Mouse (Mus musculus) heart, embryonic 10.5 days (tissue): ENCODE results near the gene Gm20708. TPM values are rescaled to one million over a fixed set of nuclear protein-coding genes. Genes with fewer than 3 reads are reported as not detected.

Experiments
- DNase-seq: peaks from one replicate; pipeline ENCODE4 v3.0.0-alpha.2; 2017; ENCODE audit warnings: low spot score
- H3K27ac ChIP-seq: fragments of 300-500 bp; sonication (generic); 2 replicates; pipeline ENCODE4 v1.5.1; 2016; ENCODE audit warnings: mild to moderate bottlenecking
- H3K27me3 ChIP-seq: fragments of 300-500 bp; sonication (generic); 2 replicates; pipeline ENCODE4 v1.6.1; 2016; ENCODE audit warnings: mild to moderate bottlenecking; ENCODE audit not compliant: poor library complexity, insufficient read depth, severe bottlenecking
- H3K36me3 ChIP-seq: fragments of 300-500 bp; sonication (generic); 2 replicates; pipeline ENCODE4 v1.6.1; 2016; ENCODE audit warnings: mild to moderate bottlenecking, moderate library complexity
- H3K4me1 ChIP-seq: fragments of 300-500 bp; sonication (generic); 2 replicates; pipeline ENCODE4 v1.6.1; 2016; ENCODE audit warnings: mild to moderate bottlenecking
- H3K4me3 ChIP-seq: fragments of 300-500 bp; sonication (generic); 2 replicates; pipeline ENCODE4 v1.5.1; 2016; ENCODE audit warnings: mild to moderate bottlenecking, moderate library complexity
- H3K9me3 ChIP-seq: fragments of 300-500 bp; sonication (generic); 2 replicates; pipeline ENCODE4 v1.6.1; 2016; ENCODE audit warnings: mild to moderate bottlenecking, moderate library complexity
- WGBS: fragments of 180-500 bp; shearing (Covaris S2); methylation state at CpG from one replicate; pipeline ENCODE4 v1.1.7; 2016; 5-methylcytosine and 5-hydroxymethylcytosine counted together
- polyA plus RNA-seq: library from polyadenylated mRNA; unstranded; fragments of >200 nt; fragmentation: Nextera tagmentation; extraction: Ambion mirVana; gene quantifications from 2 replicates; pipeline ENCODE4 v1.2.1, GENCODE M21; 2016

Gm20708 gene
- polyA plus RNA-seq, 1 experiment from 2014 or later = 1.1 TPM

DNA sequence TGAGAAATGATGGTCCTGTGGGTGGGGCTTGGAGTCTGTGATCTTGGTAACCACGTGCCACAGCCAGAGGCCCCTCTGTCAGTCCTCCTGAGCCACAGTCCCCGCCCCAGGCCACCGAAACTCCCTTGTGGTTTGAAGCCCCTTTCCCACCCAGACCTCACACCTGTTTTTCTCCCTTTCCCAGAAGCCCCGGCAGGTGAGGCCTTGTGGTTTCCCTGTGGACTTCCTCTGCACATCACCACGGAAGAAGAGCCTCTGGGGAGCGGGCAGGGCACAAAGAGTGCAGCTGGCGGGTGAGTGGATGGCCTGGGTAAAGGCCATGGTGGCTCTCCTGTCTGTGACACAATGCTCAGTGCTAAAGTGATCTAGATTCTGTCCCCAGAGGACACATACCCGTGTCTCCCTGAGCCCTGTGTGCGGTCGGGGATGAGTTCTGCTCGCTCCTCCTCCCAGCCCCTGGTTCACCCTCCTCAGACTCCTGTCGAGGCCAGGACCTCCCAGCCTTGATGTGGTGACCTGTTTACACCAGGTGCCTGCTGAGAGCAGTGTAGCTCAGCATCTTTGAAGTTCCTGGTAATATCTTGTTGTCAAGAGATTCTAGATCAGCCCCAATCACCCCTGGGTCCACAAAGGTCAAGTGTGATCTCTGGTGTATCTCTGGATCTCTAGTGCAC is 62.6 kb downstream of the Gm20708 start:
- Histone ChIP-seq H3K27ac (no peak overlapping the region), H3K36me3 (0 out of 2 replicates have a peak, but pooled peaks cover 3% of the 10 kb centered on the region), H3K4me3 (peak overlapping the region; percentile 78; the same call in 1 of the 2 replicates), H3K9me3 (no peaks in the 10 kb centered on the region), H3K27me3 (peaks cover 33% of the 10 kb centered on the region; the same call in 1 of the 2 replicates), H3K4me1 (peaks cover 55% of the 10 kb centered on the region)
- 65% methylated on average over 12 of the region's 12 CpGs for WGBS
- no peak for DNase-seq

DNA sequence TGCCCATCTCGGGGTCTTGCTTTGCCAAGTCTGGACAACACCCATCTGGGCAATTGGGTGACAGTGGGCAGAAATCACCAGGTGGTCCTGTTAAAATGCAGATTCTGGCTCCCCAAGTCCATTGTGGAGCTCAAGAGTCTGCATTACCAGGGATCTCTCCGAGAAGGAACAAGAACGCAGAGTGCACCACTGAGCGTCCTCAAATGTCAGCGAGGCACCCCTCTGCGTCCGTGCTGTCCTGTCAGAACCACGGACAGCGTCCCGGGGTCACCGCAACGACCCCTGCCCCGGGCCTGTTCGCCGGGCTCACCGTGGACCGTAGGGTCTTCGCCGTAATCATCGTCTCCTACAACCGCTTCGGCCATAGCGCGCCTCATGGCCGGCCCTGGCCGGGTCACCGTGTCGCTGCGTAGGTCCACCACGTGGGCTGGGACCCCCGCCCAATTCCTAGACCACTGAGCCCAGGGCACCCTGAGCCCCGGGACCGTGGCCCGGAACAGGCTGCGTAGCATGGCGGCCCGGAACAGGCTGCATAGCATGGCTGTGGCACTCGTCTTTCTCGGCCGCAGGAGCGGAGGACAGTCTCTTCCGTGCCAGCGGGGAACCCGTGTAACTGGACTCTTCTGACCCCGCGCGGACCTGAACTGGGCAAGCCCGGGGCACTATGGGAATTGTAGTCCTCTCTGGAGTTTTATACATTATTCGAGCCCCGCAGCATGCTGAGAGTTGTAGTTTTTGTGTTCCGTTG is 63.6 kb downstream of the Gm20708 start, which contains the start of gene Tha1:
TSS of gene Tha1 (minus strand) at position 621 of the 748 bp plus-strand sequence.
- peak; percentile 88 for DNase-seq
- peaks cover 65% of the 10 kb centered on the region for H3K4me1 ChIP-seq
- peak within 1 kb of the TSS; percentile 86 for H3K27ac ChIP-seq
- 2% methylated on average over 51 of the region's 51 CpGs for WGBS
- 0 out of 2 replicates have a peak, but pooled peaks cover 3% of the 10 kb centered on the region for H3K36me3 ChIP-seq
- no peaks in the 10 kb centered on the region for H3K9me3 ChIP-seq
- peak within 1 kb of the TSS; percentile 78 for H3K4me3 ChIP-seq
- H3K27me3 ChIP-seq = peaks cover 31% of the 10 kb centered on the region; the same call in 1 of the 2 replicates

DNA sequence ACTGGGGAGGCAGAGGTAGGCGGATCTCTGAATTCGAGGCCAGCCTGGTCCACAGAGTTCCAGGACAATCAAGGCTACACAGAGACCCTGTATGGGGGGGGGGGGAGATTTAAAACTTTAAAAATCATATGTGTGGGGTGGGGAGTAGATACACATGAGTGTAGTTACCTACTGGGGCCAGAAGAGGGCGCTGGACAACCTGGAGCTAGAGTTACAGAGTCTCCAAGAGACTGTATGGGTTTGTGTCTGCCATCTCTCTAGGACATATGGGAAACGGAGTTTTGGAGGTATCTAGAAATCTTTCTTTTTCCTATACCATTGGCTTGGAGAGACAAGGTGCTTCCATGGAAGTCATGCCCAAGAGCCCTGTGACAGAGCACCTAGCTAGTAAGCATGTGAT is 65.0 kb downstream of the Gm20708 start:
- Histone ChIP-seq H3K4me3 (no peak overlapping the region), H3K27me3 (peaks cover 17% of the 10 kb centered on the region; the same call in 1 of the 2 replicates), H3K36me3 (no peaks in the 10 kb centered on the region), H3K4me1 (peaks cover 78% of the 10 kb centered on the region), H3K9me3 (no peaks in the 10 kb centered on the region), H3K27ac (no peak overlapping the region; the same call in 1 of the 2 replicates)
- DNase-seq = no peak
- WGBS = 58% methylated on average over 4 of the region's 4 CpGs

DNA sequence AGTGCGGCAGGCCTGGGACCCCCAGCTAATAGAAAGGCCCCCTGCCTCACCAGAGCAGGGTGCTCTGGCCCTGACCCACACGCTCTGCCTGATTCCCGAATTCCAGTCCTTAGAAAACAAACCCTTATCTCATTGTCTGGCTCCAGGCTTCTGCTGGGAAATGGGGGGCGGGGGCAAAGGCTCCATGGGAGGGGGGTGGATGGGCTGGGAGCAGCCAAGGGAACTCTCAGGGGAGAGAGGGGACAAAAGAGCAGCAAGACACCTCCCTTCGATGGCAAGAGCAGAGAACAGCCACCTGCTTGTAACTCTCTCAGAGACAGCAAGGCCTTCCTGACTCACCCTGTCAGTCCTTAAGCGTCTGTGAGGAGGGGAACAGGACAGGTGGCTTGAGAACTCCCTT is 66.2 kb downstream of the Gm20708 start:
- H3K4me3 ChIP-seq = peak overlapping the region; percentile 20
- DNase-seq = no peak
- H3K27me3 ChIP-seq = peaks cover 14% of the 10 kb centered on the region; the same call in 1 of the 2 replicates
- no peaks in the 10 kb centered on the region for H3K9me3 ChIP-seq
- H3K4me1 ChIP-seq = peaks cover 80% of the 10 kb centered on the region
- peak overlapping the region; percentile 84 for H3K27ac ChIP-seq
- H3K36me3 ChIP-seq = no peaks in the 10 kb centered on the region
- 7% methylated on average over 6 of the region's 6 CpGs for WGBS

DNA sequence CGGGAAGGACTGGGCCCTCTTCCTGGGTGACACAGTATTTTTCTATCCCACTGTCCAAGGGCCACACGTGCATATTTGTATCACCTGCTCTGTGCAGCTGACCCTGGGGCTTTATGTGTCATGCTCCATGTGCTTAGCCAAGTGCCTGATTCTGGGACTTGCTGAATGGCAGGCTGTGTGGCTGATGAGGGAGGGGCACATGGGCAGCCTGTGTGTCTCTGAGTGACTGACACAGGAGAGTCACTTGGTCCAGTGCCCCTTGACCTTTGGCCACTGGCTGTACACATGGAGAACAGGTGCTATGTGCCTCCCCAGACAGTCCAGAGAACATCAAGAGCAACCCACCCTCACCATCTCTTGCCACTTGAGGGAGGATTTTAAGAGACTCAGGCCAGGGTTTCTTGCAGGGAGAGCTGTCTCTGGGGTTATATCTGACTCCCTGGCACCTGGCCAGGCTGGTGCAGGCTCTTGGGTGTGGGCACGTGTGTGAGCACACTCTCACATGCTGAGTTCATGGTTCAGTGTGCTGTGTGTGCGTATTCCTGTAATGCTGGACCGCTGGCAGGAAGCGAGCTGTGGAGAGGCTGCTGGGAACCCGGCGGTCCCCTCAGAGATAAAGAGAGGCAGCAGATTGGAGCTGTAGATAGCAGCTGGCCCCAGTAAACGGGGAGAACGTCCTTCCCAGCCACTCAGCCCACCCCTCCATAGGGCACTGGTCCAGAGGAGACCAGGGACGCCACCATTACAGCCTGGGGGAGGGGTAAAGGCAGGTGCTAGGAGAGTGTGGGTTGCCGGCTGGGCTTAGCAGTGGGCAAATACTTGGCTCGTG is 68.7 kb downstream of the Gm20708 start:
- peak overlapping the region; percentile 31 for H3K4me3 ChIP-seq
- no peaks in the 10 kb centered on the region for H3K9me3 ChIP-seq
- H3K27ac ChIP-seq = peak overlapping the region; percentile 76
- 15% methylated on average over 13 of the region's 13 CpGs for WGBS
- no peaks in the 10 kb centered on the region for H3K36me3 ChIP-seq
- no peaks in the 10 kb centered on the region for H3K27me3 ChIP-seq
- no peak for DNase-seq
- peaks cover 77% of the 10 kb centered on the region for H3K4me1 ChIP-seq

DNA sequence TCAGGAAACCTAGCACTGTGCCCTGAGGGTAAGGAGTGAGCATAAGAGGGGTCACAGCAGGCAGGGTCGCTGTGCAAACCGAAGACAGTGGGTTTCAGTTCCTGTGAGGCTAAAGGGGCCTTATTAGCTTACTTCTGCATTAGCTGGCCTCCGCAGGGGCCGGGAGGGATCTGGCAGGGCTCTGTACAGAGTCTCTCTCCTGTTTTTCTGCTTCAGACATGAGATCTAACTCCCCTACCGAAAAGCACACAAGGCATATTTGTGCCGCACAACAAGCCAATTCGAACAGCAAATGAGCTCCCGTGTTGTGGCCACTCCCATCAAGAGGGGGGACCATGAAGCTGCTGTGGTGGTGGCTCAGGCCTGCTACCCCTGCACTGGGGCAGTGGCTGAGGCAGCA is 69.4 kb downstream of the Gm20708 start:
- H3K27me3 ChIP-seq = 0 out of 2 replicates have a peak, but pooled peaks cover 2% of the 10 kb centered on the region
- H3K4me3 ChIP-seq = peak overlapping the region; percentile 31; the same call in 1 of the 2 replicates
- H3K27ac ChIP-seq = peak overlapping the region; percentile 76
- no peaks in the 10 kb centered on the region for H3K9me3 ChIP-seq
- DNase-seq = no peak
- no peaks in the 10 kb centered on the region for H3K36me3 ChIP-seq
- 43% methylated on average over 8 of the region's 8 CpGs for WGBS
- H3K4me1 ChIP-seq = peaks cover 72% of the 10 kb centered on the region

DNA sequence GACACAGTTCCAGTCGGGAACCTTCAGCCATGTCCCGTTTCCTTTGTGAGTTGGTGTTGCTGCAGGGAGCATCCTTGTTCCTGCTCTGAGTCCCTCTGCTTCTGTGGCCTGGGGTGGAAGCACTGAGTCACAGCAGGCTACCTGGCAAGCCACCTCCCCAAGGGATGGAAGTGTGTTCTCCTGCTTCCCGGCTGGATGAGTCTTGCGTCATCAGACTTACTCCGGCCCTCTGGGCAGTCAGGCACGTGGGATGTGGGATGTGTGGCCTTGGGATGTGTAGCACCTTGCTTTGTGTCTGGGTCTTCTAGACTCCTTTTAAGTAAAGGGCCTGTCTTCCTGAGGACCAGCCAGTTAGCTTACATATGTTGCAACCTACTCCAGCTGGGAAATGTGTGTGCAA is 70.2 kb downstream of the Gm20708 start:
- Histone ChIP-seq H3K27ac (0 out of 2 replicates have a peak overlapping the region, but pooled peaks have one; percentile 13), H3K9me3 (no peaks in the 10 kb centered on the region), H3K4me1 (peaks cover 69% of the 10 kb centered on the region), H3K36me3 (no peaks in the 10 kb centered on the region), H3K27me3 (0 out of 2 replicates have a peak, but pooled peaks cover 4% of the 10 kb centered on the region), H3K4me3 (no peak overlapping the region)
- no peak for DNase-seq
- 71% methylated on average over 6 of the region's 6 CpGs for WGBS

DNA sequence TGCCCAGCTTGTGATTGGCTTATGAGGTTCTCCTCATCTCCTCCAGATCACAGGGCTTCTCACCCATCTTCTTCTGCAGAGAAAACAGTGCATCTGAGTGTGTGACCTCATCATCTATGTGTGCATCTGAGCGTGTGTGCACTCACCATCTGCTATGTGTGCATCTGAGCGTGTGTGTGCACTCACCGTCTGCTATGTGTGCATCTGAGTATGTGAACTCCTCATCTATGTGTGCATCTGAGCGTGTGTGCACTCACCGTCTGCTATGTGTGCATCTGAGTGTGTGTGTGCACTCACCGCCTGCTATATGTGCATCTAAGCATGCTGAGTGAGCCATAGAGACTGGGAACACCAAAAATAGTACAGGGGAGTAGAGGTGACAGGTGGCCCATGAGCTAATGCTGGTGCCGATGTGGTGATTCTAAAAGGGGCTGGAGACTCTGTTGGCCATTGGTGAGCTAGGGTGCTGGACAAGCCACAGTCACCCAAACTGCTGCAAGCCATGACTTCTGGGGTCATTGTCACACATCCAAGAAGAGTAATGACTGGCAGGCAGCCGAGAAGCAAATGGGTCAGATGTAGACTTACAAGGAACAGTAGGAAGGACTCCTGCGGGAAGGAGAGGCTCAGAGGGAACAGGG is 71.0 kb downstream of the Gm20708 start:
- no peak for DNase-seq
- Histone ChIP-seq H3K36me3 (no peaks in the 10 kb centered on the region), H3K9me3 (no peaks in the 10 kb centered on the region), H3K27ac (0 out of 2 replicates have a peak overlapping the region, but pooled peaks have one; percentile 74), H3K4me1 (peaks cover 61% of the 10 kb centered on the region), H3K4me3 (no peak overlapping the region), H3K27me3 (0 out of 2 replicates have a peak, but pooled peaks cover 4% of the 10 kb centered on the region)
- 80% methylated on average over 9 of the region's 9 CpGs for WGBS

DNA sequence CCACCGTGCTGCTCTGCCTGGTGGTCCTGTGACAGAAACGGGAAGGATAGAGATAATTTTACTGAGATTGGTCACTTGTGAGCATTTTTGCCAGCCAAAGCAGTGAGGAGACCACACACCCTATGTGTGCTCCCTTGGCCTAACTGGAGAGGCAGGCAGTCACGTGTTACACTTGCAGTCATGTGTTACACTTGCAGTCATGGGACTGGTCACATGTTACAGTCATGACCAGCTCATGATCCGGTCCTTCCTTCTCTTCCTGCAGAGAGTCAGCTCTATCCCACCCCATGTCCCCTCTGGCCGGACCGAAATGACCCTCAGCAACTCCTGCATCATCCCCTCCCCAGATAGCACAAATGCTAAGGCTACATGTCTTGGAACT is 71.5 kb downstream of the Gm20708 start:
- Histone ChIP-seq H3K9me3 (no peaks in the 10 kb centered on the region), H3K4me3 (no peak overlapping the region), H3K27ac (peak overlapping the region; percentile 74; the same call in 1 of the 2 replicates), H3K27me3 (peaks cover 6% of the 10 kb centered on the region; the same call in 1 of the 2 replicates), H3K36me3 (no peaks in the 10 kb centered on the region), H3K4me1 (peaks cover 60% of the 10 kb centered on the region)
- 65% methylated on average over 6 of the region's 6 CpGs for WGBS
- DNase-seq = no peak

DNA sequence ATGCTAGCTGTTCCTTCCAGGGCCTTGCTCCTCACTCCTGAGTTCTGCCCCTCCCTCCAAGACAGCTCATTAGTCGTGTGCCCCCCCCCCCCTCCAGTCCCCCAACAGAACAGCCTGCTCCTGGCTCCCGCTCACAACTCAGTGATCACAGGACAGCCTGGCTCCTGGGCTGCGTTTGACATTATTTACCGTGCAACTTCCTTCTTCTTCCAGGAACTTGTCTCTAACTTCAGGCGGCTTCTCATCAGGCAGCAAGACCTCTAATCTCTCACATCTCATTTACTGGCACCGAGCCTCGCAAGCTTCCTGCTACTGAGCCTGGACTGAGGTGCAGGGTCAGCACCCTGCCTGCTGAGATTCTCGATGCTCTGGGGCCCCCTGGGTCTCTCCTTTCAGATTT is 72.3 kb downstream of the Gm20708 start:
- H3K4me1 ChIP-seq = peaks cover 60% of the 10 kb centered on the region
- H3K27ac ChIP-seq = peak overlapping the region; percentile 74
- H3K9me3 ChIP-seq = no peaks in the 10 kb centered on the region
- peaks cover 15% of the 10 kb centered on the region for H3K27me3 ChIP-seq
- H3K4me3 ChIP-seq = no peak overlapping the region
- DNase-seq = no peak
- no peaks in the 10 kb centered on the region for H3K36me3 ChIP-seq
- WGBS = 13% methylated on average over 8 of the region's 8 CpGs

DNA sequence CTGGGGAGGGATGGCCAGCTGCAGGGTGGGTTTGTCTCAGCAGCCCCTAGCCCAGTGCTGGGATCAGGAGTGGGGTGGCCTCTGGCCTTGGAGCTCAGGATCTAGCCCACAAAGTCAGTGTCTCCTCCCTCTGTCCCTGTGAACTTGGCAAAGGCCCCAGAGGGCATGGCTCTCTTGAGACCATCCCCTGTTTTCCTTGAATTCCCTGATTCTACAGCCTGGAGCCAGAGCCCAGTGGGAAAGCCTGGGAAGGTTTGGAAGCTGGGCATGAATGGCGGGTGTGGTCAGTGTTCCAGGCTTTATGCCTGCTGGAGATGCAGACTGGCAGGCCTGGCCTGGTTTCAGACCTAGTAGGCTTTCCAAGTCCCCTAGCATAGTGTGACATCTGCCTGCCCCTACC is 72.7 kb downstream of the Gm20708 start:
- Histone ChIP-seq H3K27me3 (peaks cover 17% of the 10 kb centered on the region), H3K27ac (peak overlapping the region; percentile 74), H3K4me1 (peaks cover 56% of the 10 kb centered on the region), H3K9me3 (no peaks in the 10 kb centered on the region), H3K36me3 (no peaks in the 10 kb centered on the region), H3K4me3 (no peak overlapping the region)
- no peak for DNase-seq
- WGBS = 68% methylated on average over 1 of the region's 1 CpGs

DNA sequence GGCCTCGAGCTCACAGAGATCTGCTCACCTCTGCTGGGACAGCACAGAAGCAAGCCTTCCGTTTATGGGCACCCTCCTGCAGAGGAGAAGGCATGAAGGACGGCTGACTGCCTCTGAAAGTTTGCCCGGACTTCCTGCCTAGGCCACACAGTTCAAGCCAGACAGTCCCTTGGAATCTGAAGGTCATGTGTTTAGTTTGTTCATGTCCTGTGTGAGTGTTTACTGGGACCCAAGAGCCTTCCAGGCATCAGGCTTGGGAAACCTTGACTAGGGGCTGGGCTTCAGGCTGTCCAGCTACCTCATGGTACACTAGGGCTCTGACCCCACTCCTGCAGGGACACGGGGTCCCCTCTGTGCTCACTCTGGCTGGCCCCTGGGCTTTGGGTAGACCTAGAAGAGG is 76.5 kb downstream of the Gm20708 start:
- Histone ChIP-seq H3K27ac (peak overlapping the region; percentile 62), H3K36me3 (no peaks in the 10 kb centered on the region), H3K27me3 (peaks cover 46% of the 10 kb centered on the region), H3K4me3 (no peak overlapping the region), H3K9me3 (no peaks in the 10 kb centered on the region), H3K4me1 (peaks cover 53% of the 10 kb centered on the region)
- DNase-seq = no peak
- 57% methylated on average over 5 of the region's 5 CpGs for WGBS
